Mouse (Mus musculus) heart, postnatal 36 days (tissue): ENCODE measurements around the gene Gm7029. TPM values are rescaled to one million over a fixed set of nuclear protein-coding genes. Genes with fewer than 3 reads are reported as not detected.

Experiments
- microRNA-seq, 2 experiments: library from miRNA; unstranded; fragments of <30 nt; microRNA quantifications; one replicate each; pipeline ENCODE4 v1.2.0; 2021; ENCODE audit warnings: borderline number of aligned reads in 2 of 2
- total RNA-seq, 2 experiments: library from RNA; stranded (reverse); gene quantifications; 2 replicates each; pipeline ENCODE4 v1.2.3; 2021

The Gm7029 gene
- total RNA-seq, 2 experiments from 2014 or later = not detected

Small RNAs within 50 kb of the gene (microRNA-seq; reads per million reads assigned to microRNA genes)
- gene Gm27740 = 0 reads per million in 2 experiments

Other genes starting within 250 kb of the Gm7029 start
- 10 to 100 TPM in 1 of 2 experiments, 1 to 10 TPM in 1; 9.8 to 10.6 TPM for gene Zfp414, start 244.7 kb upstream of the Gm7029 start, total RNA-seq
- under 1 TPM in 1 of 2 experiments, not detected in 1; 0.22 TPM for gene Pram1, start 235.8 kb upstream of the Gm7029 start, total RNA-seq
- gene Hnrnpm, start 187.0 kb upstream of the Gm7029 start, total RNA-seq = 10 to 100 TPM; 82.5 to 83.7 TPM
- 100 to 1,000 TPM; 141 to 157 TPM for gene March2, start 155.2 kb upstream of the Gm7029 start, total RNA-seq
- gene Rab11b, start 113.3 kb upstream of the Gm7029 start, total RNA-seq = 100 to 1,000 TPM; 269 to 304 TPM
- 10 to 100 TPM; 18.2 to 58.8 TPM for gene Angptl4, start 92.0 kb upstream of the Gm7029 start, total RNA-seq
- gene Kank3, start 63.3 kb upstream of the Gm7029 start, total RNA-seq = 10 to 100 TPM; 55.7 to 81.7 TPM
- 100 to 1,000 TPM; 764 to 784 TPM for gene Rps28, start 49.3 kb upstream of the Gm7029 start, total RNA-seq
- 100 to 1,000 TPM; 648 to 672 TPM for gene Ndufa7, start 49.3 kb upstream of the Gm7029 start, total RNA-seq
- 10 to 100 TPM; 28.6 to 34.6 TPM for gene Cd320, start 30.7 kb upstream of the Gm7029 start, total RNA-seq
- gene Kifc1, start 16.8 kb downstream of the Gm7029 start, total RNA-seq = 1 to 10 TPM in 1 of 2 experiments, under 1 TPM in 1; 0.87 to 1.5 TPM
- not detected for gene Platr17, start 31.3 kb downstream of the Gm7029 start, total RNA-seq
- gene Daxx, start 35.6 kb downstream of the Gm7029 start, total RNA-seq = 10 to 100 TPM; 15.7 to 18.0 TPM
- gene Tapbp, start 42.1 kb downstream of the Gm7029 start, total RNA-seq = 100 to 1,000 TPM; 103 to 112 TPM
- gene Zbtb22, start 42.1 kb downstream of the Gm7029 start, total RNA-seq = 10 to 100 TPM; 20.1 to 20.6 TPM
- gene Rgl2, start 55.7 kb downstream of the Gm7029 start, total RNA-seq = 10 to 100 TPM; 38.7 TPM
- gene Pfdn6, start 66.5 kb downstream of the Gm7029 start, total RNA-seq = 10 to 100 TPM; 77.0 to 84.7 TPM
- 10 to 100 TPM; 10.1 to 11.5 TPM for gene Wdr46, start 66.8 kb downstream of the Gm7029 start, total RNA-seq
- gene B3galt4, start 77.7 kb downstream of the Gm7029 start, total RNA-seq = 1 to 10 TPM; 2.7 to 2.9 TPM
- gene Vps52, start 82.0 kb downstream of the Gm7029 start, total RNA-seq = 10 to 100 TPM; 38.8 to 41.4 TPM
- 100 to 1,000 TPM; 411 to 417 TPM for gene Rps18, start 82.2 kb downstream of the Gm7029 start, total RNA-seq
- 100 to 1,000 TPM in 1 of 2 experiments, 10 to 100 TPM in 1; 79.0 to 116 TPM for gene H2-K1, start 126.5 kb downstream of the Gm7029 start, total RNA-seq
- gene Ring1, start 150.8 kb downstream of the Gm7029 start, total RNA-seq = 10 to 100 TPM; 14.0 to 15.1 TPM
- gene H2-Ke6, start 154.2 kb downstream of the Gm7029 start, total RNA-seq = 100 to 1,000 TPM; 107 to 121 TPM
- gene Slc39a7, start 157.8 kb downstream of the Gm7029 start, total RNA-seq = 10 to 100 TPM; 56.9 to 60.7 TPM
- 10 to 100 TPM; 39.8 to 41.8 TPM for gene Rxrb, start 158.0 kb downstream of the Gm7029 start, total RNA-seq
- gene Col11a2, start 165.6 kb downstream of the Gm7029 start, total RNA-seq = 1 to 10 TPM in 1 of 2 experiments, under 1 TPM in 1; 0.98 to 1.9 TPM
- not detected for gene H2-Oa, start 218.5 kb downstream of the Gm7029 start, total RNA-seq
- gene H2-DMa, start 245.7 kb downstream of the Gm7029 start, total RNA-seq = 1 to 10 TPM; 4.0 to 6.5 TPM
- 10 to 100 TPM; 80.5 to 87.0 TPM for gene Brd2, start 248.8 kb downstream of the Gm7029 start, total RNA-seq